Mouse (Mus musculus) cerebellum, adult 2 months (tissue): ENCODE data around the gene Dcbld2.

Experiments used
- CTCF ChIP-seq: fragments of 200-500 bp; IDR thresholded peaks from 2 replicates; pipeline ENCODE4 v1.5.1; 2011; ENCODE audit warnings: low read depth, mild to moderate bottlenecking, control low read depth, low read length, moderate library complexity, borderline replicate concordance; ENCODE audit not compliant: insufficient read depth
- POLR2A ChIP-seq: fragments of 200-500 bp; IDR thresholded peaks from 2 replicates; pipeline ENCODE4 v1.6.1; 2011; ENCODE audit warnings: low read length, control low read depth, borderline replicate concordance; ENCODE audit not compliant: insufficient read depth

- no peak for TF ChIP-seq CTCF
- no peak for TF ChIP-seq POLR2A
Observed at GRCm38 (mm10) chr16:58404665-58405064, 3.6 kb upstream of the Dcbld2 start.
